ENCODE assay signal across 14 mouse cellular contexts in the genomic region with DNA sequence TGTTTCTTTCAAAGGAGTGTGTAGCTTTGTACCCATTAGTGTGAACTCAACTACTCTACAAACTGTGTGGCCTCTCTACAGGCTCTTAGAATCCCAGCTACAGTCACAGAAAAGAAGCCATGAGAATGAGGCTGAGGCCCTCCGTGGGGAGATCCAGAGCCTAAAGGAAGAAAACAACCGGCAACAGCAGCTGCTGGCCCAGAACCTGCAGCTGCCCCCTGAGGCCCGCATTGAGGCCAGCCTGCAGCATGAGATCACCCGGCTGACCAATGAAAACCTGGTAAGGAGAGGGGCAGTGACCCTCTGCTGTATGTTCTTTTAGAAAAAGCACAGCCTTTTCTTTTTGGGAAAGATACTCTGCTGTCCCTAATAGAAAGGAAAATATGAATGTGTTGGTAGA. TPM values are rescaled to one million over a fixed set of nuclear protein-coding genes. Genes with fewer than 3 reads are reported as not detected.
A peak's percentile ranks its signal among the peaks of the same experiment; 100 is the strongest.
DNase-seq lines count a peak whose midpoint lies in the region; TF ChIP-seq lines count a peak whose summit lies in the region.
"Had no signal": no experiment of that assay in that cellular context is flagged by ENCODE, and none has a peak within 500 bp of the region (broad histone marks: within the 10 kb centered on the region; RNA-seq: fewer than 3 reads in every experiment).

No protein-coding gene starts in this region.

- peak; percentile 27 for DNase-seq in embryo, embryonic 11 days
- no peak for DNase-seq in embryo, embryonic 9.5 days (ENCODE audit: extremely low spot score)
- no peak for DNase-seq in left cerebral cortex, adult 2 months (ENCODE audit: extremely low spot score in 1 of 2, low spot score in 2 of 2)
- no peak for DNase-seq in left cerebral cortex, postnatal 10 days (ENCODE audit: extremely low spot score in 1 of 2, low spot score in 2 of 2)
- DNase-seq in urinary bladder, postnatal 4 days (ENCODE audit: low spot score in 2 of 2) = no peak
- DNase-seq in spleen, adult 18-20 months = no peak
- DNase-seq: cerebellum, adult 9-10 months; kidney, adult 18-20 months; right cerebral cortex, postnatal 14 days; thymus, postnatal 36 days had no signal

- no peak for TF ChIP-seq POLR2A in cortical plate, adult 2 months (IDR thresholded peaks at IDR 0.05; ENCODE audit: extremely low read depth, insufficient read depth, low read length)
- TF ChIP-seq POLR2A in olfactory bulb, adult 2 months (IDR thresholded peaks at IDR 0.05; ENCODE audit: insufficient read depth, low read depth, low read length) = no peak

- no peak overlapping the region for H3K4me3 ChIP-seq in left cerebral cortex, adult 2 months
- no peak overlapping the region for H3K4me3 ChIP-seq in cortical plate, adult 2 months (ENCODE audit: insufficient read depth, low read length)
- H3K4me3 ChIP-seq in olfactory bulb, adult 2 months (ENCODE audit: insufficient read depth, low read depth, low read length) = no peak overlapping the region
- H3K4me3 ChIP-seq: erythroblast, embryonic 14.5 days; stomach, embryonic 15.5 days had no signal

- intact Hi-C loops in left cerebral cortex, adult 2 months (cut with DNase I) = loop anchor here (5.0 kb wide), 1 partner anchor 137 kb away; no protein-coding TSS in a partner anchor
- intact Hi-C loops in left cerebral cortex, postnatal 10 days (cut with DNase I) = no loop called here

- no peak for TF ChIP-seq CTCF in left cerebral cortex, adult 2 months (IDR thresholded peaks at IDR 0.05)
- TF ChIP-seq CTCF in cortical plate, adult 2 months (IDR thresholded peaks at IDR 0.05; ENCODE audit: extremely low read depth, insufficient read depth, low read length) = no peak
- TF ChIP-seq CTCF in olfactory bulb, adult 2 months (IDR thresholded peaks at IDR 0.05; ENCODE audit: insufficient read depth, low read depth, low read length) = no peak

- 36% methylated on average over 4 of the region's 4 CpGs for WGBS in olfactory bulb, adult 2 months

- H3K4me1 ChIP-seq in cortical plate, adult 2 months (ENCODE audit: control insufficient read depth, insufficient read depth, low read length) = peaks cover 9% of the 10 kb centered on the region
- peaks cover 10% of the 10 kb centered on the region for H3K4me1 ChIP-seq in olfactory bulb, adult 2 months (ENCODE audit: control insufficient read depth, insufficient read depth, low read length)
- H3K4me1 ChIP-seq: stomach, embryonic 15.5 days had no signal

- peak overlapping the region; percentile 86 for H3K27ac ChIP-seq in left cerebral cortex, adult 2 months
- H3K27ac ChIP-seq in cortical plate, adult 2 months (ENCODE audit: insufficient read depth, low read length) = peak overlapping the region; percentile 38
- peak overlapping the region; percentile 40; the same call in 1 of the 2 replicates for H3K27ac ChIP-seq in olfactory bulb, adult 2 months (ENCODE audit: insufficient read depth, low read depth, low read length)
- H3K27ac ChIP-seq: stomach, embryonic 15.5 days had no signal

RNA-seq across cellular contexts. Expression of gene Myo5c, which starts 38.0 kb away (rescaled TPM):
- total RNA-seq in left cerebral cortex, adult 2 months (2021) = 1 to 10 TPM; 7.0 to 7.2 TPM
- total RNA-seq in left cerebral cortex, postnatal 10 days (2021) = 1 to 10 TPM; 1.3 to 1.4 TPM
- polyA plus RNA-seq in cortical plate, adult 2 months (2012; rRNA removed) = 5.0 and 5.9 TPM in 2 replicates
- polyA plus RNA-seq in olfactory bulb, adult 2 months (2012; ENCODE audit: insufficient read depth, insufficient read length, low replicate concordance, missing spikeins) = not detected in 2 replicates
- polyA plus RNA-seq: erythroblast, embryonic 14.5 days had no signal
